Mouse (Mus musculus): ENCODE measurements around the gene Klhl36. TPM values are rescaled to one million over a fixed set of nuclear protein-coding genes. Genes with fewer than 3 reads are reported as not detected.

Klhl36 gene
- 15.3 and 15.5 TPM in 2 replicates for polyA plus RNA-seq (2014; fragmentation: Nextera tagmentation; extraction: Ambion mirVana)

DNA sequence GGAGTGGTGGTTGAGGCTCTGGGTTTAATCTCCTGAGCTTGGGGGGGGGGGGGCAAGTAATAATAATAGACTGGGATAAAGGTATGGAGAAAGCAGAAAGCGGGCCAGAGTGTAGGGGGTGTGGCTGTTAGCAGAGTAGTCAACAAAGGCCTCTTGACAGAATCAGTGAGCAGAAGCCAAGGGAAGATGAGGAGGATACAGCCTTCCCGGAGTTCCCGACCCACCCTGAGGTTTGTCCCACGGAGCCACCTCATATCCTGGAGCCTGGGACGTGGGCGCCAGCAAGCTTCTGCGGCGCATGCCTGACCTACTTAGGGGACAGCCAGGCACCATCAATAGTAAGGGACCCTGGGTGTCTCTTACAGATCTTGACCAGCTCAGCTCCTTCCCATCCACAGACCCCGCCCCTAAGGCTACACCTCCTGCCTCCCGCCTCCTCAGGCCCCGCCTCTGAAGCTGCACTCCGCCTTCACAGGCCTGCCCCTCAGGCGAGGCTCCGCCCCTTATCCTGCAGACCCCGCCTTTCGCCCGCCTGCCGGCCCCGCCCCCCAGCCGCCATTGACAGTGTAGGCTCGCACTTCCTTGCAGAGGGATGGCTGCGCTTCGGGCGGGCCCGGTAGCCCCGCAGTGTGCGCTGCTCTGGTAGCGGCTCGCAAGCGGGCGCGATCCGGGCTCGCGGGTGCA, at the start of gene Klhl36:
Gene Klhl36 (plus strand): TSS at position 561 of the 684 bp plus-strand sequence.
- Histone ChIP-seq H3K27ac (ENCODE audit: low read depth, low read length) (no peak within 1 kb of the TSS), H3K4me2 (ENCODE audit: low read depth, low read length) (peak within 1 kb of the TSS; percentile 90), H3K36me3 (ENCODE audit: control insufficient read depth, insufficient read depth, low read length) (no peaks in the 10 kb centered on the region)

GRCm38 (mm10) chr8:119812650-119813431, 49.2 kb upstream of the Klhl36 start:
- H3K9me3 ChIP-seq (ENCODE audit: control insufficient read depth, low read length) = no peaks in the 10 kb centered on the region
- ATAC-seq (ENCODE audit: low read depth) = no peak
- H3K4me1 ChIP-seq (ENCODE audit: control insufficient read depth, insufficient read depth, low read length) = peaks cover 16% of the 10 kb centered on the region; the same call in 1 of the 2 replicates
- H3K9ac ChIP-seq (replicated peaks; ENCODE audit: low read depth, low read length) = no peak overlapping the region
- H3K4me3 ChIP-seq (ENCODE audit: low read depth, low read length) = no peak overlapping the region
- no peaks in the 10 kb centered on the region for H3K27me3 ChIP-seq (ENCODE audit: control insufficient read depth, insufficient read depth, low read length)
- H3K27ac ChIP-seq (ENCODE audit: low read depth, low read length) = no peak overlapping the region
- no peak overlapping the region for H3K4me2 ChIP-seq (ENCODE audit: low read depth, low read length)
- no peaks in the 10 kb centered on the region for H3K36me3 ChIP-seq (ENCODE audit: control insufficient read depth, insufficient read depth, low read length)
- WGBS = 80% methylated on average over 12 of the region's 12 CpGs

More for the DNA sequence above, at the start of gene Klhl36:
- 2% methylated on average over 31 of the region's 35 CpGs for WGBS
- no peaks in the 10 kb centered on the region for H3K27me3 ChIP-seq (ENCODE audit: control insufficient read depth, insufficient read depth, low read length)
- peak within 1 kb of the TSS; percentile 73 for H3K9ac ChIP-seq (replicated peaks; ENCODE audit: low read depth, low read length)
- H3K4me1 ChIP-seq (ENCODE audit: control insufficient read depth, insufficient read depth, low read length) = 0 out of 2 replicates have a peak, but pooled peaks cover 6% of the 10 kb centered on the region
- no peaks in the 10 kb centered on the region for H3K9me3 ChIP-seq (ENCODE audit: control insufficient read depth, low read length)
- peak; percentile 97 for ATAC-seq (ENCODE audit: low read depth)
- H3K4me3 ChIP-seq (ENCODE audit: low read depth, low read length) = peak within 1 kb of the TSS; percentile 78

DNA sequence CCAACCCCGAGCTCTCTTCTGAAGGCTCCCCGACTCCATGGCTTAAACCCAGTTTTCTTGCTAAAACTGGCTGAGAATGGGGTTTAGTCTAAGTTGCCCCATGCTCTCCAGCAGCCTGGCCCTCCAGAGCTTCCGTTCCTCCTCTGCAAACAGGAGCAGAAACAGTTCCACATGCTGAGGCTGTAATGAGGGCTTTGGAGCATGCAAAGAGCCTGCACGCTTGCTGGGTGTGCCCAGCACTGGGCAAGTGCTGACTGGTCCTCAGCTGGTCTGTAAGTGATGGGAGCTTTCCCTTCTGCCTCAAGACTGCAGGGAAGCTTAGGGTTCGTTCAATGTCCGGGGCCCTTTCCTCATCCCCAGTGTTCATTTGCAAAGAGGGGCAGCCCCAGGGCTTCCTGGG, 45.8 kb upstream of the Klhl36 start:
- Histone ChIP-seq H3K27ac (ENCODE audit: low read depth, low read length) (no peak overlapping the region), H3K27me3 (ENCODE audit: control insufficient read depth, insufficient read depth, low read length) (no peaks in the 10 kb centered on the region), H3K4me2 (ENCODE audit: low read depth, low read length) (no peak overlapping the region), H3K4me1 (ENCODE audit: control insufficient read depth, insufficient read depth, low read length) (peaks cover 4% of the 10 kb centered on the region; the same call in 1 of the 2 replicates), H3K4me3 (ENCODE audit: low read depth, low read length) (no peak overlapping the region), H3K36me3 (ENCODE audit: control insufficient read depth, insufficient read depth, low read length) (no peaks in the 10 kb centered on the region; the same call in 1 of the 2 replicates), H3K9me3 (ENCODE audit: control insufficient read depth, low read length) (no peaks in the 10 kb centered on the region), H3K9ac (replicated peaks; ENCODE audit: low read depth, low read length) (no peak overlapping the region)
- 87% methylated on average over 6 of the region's 6 CpGs for whole genome bisulfite sequencing
- ATAC-seq (ENCODE audit: low read depth) = no peak

DNA sequence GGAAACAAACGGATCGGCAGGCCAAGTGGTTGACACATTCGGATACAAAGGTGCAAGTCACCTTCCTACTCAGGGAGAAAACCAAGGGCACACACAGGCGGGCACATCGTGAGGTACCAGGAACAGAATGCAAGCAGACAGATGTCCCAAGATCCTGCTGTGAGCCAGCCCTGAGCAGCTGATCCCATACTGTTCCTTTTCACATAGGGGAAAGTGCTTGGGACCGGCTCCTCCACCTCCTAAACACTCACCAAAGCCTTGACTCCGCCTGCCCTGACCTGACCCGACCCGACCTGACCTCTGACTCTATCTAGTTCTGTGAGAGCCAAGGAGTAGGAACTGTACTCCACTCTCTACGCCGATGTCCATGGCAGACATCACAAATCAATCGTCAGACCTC, 44.6 kb upstream of the Klhl36 start:
- no peak overlapping the region for H3K9ac ChIP-seq (replicated peaks; ENCODE audit: low read depth, low read length)
- no peak for ATAC-seq (ENCODE audit: low read depth)
- H3K27me3 ChIP-seq (ENCODE audit: control insufficient read depth, insufficient read depth, low read length) = no peaks in the 10 kb centered on the region
- H3K4me3 ChIP-seq (ENCODE audit: low read depth, low read length) = no peak overlapping the region
- no peaks in the 10 kb centered on the region; the same call in 1 of the 2 replicates for H3K36me3 ChIP-seq (ENCODE audit: control insufficient read depth, insufficient read depth, low read length)
- H3K4me2 ChIP-seq (ENCODE audit: low read depth, low read length) = no peak overlapping the region
- 32% methylated on average over 12 of the region's 12 CpGs for WGBS
- no peak overlapping the region for H3K27ac ChIP-seq (ENCODE audit: low read depth, low read length)
- no peaks in the 10 kb centered on the region for H3K9me3 ChIP-seq (ENCODE audit: control insufficient read depth, low read length)
- H3K4me1 ChIP-seq (ENCODE audit: control insufficient read depth, insufficient read depth, low read length) = peaks cover 4% of the 10 kb centered on the region; the same call in 1 of the 2 replicates

DNA sequence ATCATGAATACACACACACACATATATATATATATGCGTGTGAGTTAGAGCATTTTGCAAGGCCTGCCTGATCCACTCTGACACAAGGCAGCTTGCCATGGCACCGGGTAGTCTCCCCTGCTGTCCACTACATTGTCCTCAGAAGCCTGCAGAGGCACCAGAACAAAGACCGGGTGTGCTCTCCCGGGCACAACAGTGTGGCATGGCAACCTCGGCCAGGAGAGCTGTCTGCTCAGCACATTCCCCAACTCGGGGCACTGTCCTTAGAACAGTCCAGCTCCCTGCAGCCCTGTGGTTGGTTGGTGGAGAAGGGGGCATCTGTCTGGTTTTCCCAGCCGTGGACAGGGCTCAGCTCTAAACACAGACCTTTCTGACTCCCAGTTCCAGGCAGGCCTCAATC, 42.8 kb upstream of the Klhl36 start:
- no peaks in the 10 kb centered on the region for H3K27me3 ChIP-seq (ENCODE audit: control insufficient read depth, insufficient read depth, low read length)
- no peak overlapping the region for H3K4me2 ChIP-seq (ENCODE audit: low read depth, low read length)
- no peak overlapping the region for H3K4me3 ChIP-seq (ENCODE audit: low read depth, low read length)
- WGBS = 65% methylated on average over 7 of the region's 7 CpGs
- ATAC-seq (ENCODE audit: low read depth) = no peak
- no peaks in the 10 kb centered on the region; the same call in 1 of the 2 replicates for H3K4me1 ChIP-seq (ENCODE audit: control insufficient read depth, insufficient read depth, low read length)
- H3K36me3 ChIP-seq (ENCODE audit: control insufficient read depth, insufficient read depth, low read length) = no peaks in the 10 kb centered on the region; the same call in 1 of the 2 replicates
- H3K9ac ChIP-seq (replicated peaks; ENCODE audit: low read depth, low read length) = no peak overlapping the region
- H3K9me3 ChIP-seq (ENCODE audit: control insufficient read depth, low read length) = no peaks in the 10 kb centered on the region
- H3K27ac ChIP-seq (ENCODE audit: low read depth, low read length) = no peak overlapping the region

DNA sequence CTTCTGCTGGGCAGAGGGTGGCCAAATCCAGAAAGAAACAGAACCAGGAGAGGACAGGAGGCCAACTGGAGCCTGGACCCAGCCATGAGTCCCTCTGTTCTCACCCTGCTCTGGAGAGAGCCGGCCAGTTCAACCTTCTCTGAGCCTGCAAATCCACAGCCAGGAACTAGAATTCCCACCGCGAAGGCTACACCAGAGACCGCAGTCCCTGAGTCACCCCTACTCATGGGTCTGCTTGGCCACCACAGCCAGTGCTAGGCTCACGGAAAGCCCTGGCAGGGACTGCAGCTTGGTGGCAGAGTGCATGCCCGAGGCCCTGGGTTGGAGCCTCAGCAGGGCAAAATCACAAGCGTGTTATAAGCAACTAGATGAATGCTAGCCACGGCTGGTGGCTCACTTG, 42.1 kb upstream of the Klhl36 start:
- 92% methylated on average over 8 of the region's 8 CpGs for WGBS
- ATAC-seq (ENCODE audit: low read depth) = no peak

DNA sequence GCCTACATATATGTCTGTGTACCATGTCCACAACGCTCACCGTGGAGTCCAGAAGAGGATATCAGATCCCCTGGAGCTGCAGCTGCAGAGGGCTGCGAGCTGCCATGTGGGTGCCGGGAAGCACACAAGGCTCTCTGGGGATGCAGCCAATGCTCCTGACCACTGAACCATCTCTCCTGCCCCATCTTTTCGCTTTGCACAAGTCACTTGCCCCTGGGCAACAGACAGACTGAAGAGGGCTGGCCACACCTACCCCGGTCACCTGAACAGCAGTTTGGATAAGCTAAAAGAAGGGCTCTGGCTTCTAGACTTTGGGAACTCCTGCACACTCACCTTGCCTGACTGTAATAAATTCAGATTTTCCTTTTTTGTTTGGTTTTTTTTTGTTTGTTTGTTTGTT, 40.4 kb upstream of the Klhl36 start:
- Histone ChIP-seq H3K27ac (ENCODE audit: low read depth, low read length) (no peak overlapping the region), H3K4me2 (ENCODE audit: low read depth, low read length) (no peak overlapping the region), H3K4me3 (ENCODE audit: low read depth, low read length) (no peak overlapping the region), H3K9ac (replicated peaks; ENCODE audit: low read depth, low read length) (no peak overlapping the region), H3K4me1 (ENCODE audit: control insufficient read depth, insufficient read depth, low read length) (no peaks in the 10 kb centered on the region; the same call in 1 of the 2 replicates), H3K36me3 (ENCODE audit: control insufficient read depth, insufficient read depth, low read length) (no peaks in the 10 kb centered on the region; the same call in 1 of the 2 replicates), H3K27me3 (ENCODE audit: control insufficient read depth, insufficient read depth, low read length) (no peaks in the 10 kb centered on the region), H3K9me3 (ENCODE audit: control insufficient read depth, low read length) (no peaks in the 10 kb centered on the region)
- WGBS = 91% methylated on average over 6 of the region's 6 CpGs
- ATAC-seq (ENCODE audit: low read depth) = no peak

More for the DNA sequence above, 42.1 kb upstream of the Klhl36 start:
- H3K27me3 ChIP-seq (ENCODE audit: control insufficient read depth, insufficient read depth, low read length) = no peaks in the 10 kb centered on the region
- no peak overlapping the region for H3K9ac ChIP-seq (replicated peaks; ENCODE audit: low read depth, low read length)
- H3K4me3 ChIP-seq (ENCODE audit: low read depth, low read length) = no peak overlapping the region
- no peaks in the 10 kb centered on the region for H3K9me3 ChIP-seq (ENCODE audit: control insufficient read depth, low read length)
- no peak overlapping the region for H3K4me2 ChIP-seq (ENCODE audit: low read depth, low read length)
- no peak overlapping the region for H3K27ac ChIP-seq (ENCODE audit: low read depth, low read length)
- H3K4me1 ChIP-seq (ENCODE audit: control insufficient read depth, insufficient read depth, low read length) = no peaks in the 10 kb centered on the region; the same call in 1 of the 2 replicates
- no peaks in the 10 kb centered on the region; the same call in 1 of the 2 replicates for H3K36me3 ChIP-seq (ENCODE audit: control insufficient read depth, insufficient read depth, low read length)

DNA sequence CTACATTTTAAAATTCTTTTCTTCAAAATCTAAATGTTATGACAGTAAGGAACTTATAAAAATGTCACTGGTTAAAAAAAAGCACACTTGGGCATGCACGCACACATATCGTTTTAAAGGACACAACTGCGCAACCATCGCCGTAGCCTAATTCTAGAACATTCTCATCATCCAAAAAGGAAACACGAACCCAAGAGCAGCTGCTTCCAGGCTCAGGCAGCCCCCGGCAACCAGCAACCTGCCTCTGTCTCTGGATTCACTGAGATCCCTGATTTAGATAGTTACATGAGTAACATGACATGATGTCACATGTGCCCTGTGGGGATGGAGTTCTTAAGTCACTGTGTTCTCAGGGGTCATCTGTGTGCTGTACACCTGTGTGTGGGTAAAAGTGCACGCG, 38.8 kb upstream of the Klhl36 start:
- no peaks in the 10 kb centered on the region for H3K9me3 ChIP-seq (ENCODE audit: control insufficient read depth, low read length)
- peaks cover 2% of the 10 kb centered on the region; the same call in 1 of the 2 replicates for H3K4me1 ChIP-seq (ENCODE audit: control insufficient read depth, insufficient read depth, low read length)
- WGBS = 96% methylated on average over 9 of the region's 9 CpGs
- H3K27ac ChIP-seq (ENCODE audit: low read depth, low read length) = no peak overlapping the region
- ATAC-seq (ENCODE audit: low read depth) = no peak
- no peaks in the 10 kb centered on the region for H3K27me3 ChIP-seq (ENCODE audit: control insufficient read depth, insufficient read depth, low read length)
- no peak overlapping the region for H3K4me3 ChIP-seq (ENCODE audit: low read depth, low read length)
- no peak overlapping the region for H3K9ac ChIP-seq (replicated peaks; ENCODE audit: low read depth, low read length)
- no peaks in the 10 kb centered on the region; the same call in 1 of the 2 replicates for H3K36me3 ChIP-seq (ENCODE audit: control insufficient read depth, insufficient read depth, low read length)
- no peak overlapping the region for H3K4me2 ChIP-seq (ENCODE audit: low read depth, low read length)

DNA sequence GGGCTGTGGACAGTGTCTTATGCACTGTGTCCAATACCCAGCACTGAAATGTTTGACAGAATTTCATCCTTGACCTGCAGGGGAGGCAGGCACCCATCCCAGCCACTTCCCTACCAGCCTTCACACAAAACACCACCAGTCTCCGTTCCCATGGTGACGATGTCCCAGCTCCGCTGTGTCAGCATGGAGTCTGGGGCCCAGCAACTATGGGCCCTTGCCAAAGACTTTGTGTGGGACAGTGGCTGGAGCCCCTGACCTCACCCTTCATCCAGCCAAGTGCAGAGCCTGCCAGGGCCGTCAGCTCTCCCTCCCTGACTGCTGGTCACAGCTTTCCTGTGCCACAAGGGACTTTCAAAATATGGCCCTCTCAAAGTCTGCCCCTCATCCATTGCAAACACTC, 38.0 kb upstream of the Klhl36 start:
- Histone ChIP-seq H3K4me3 (ENCODE audit: low read depth, low read length) (no peak overlapping the region), H3K4me1 (ENCODE audit: control insufficient read depth, insufficient read depth, low read length) (peaks cover 9% of the 10 kb centered on the region), H3K27ac (ENCODE audit: low read depth, low read length) (no peak overlapping the region), H3K9me3 (ENCODE audit: control insufficient read depth, low read length) (no peaks in the 10 kb centered on the region), H3K27me3 (ENCODE audit: control insufficient read depth, insufficient read depth, low read length) (no peaks in the 10 kb centered on the region), H3K9ac (replicated peaks; ENCODE audit: low read depth, low read length) (no peak overlapping the region), H3K36me3 (ENCODE audit: control insufficient read depth, insufficient read depth, low read length) (no peaks in the 10 kb centered on the region; the same call in 1 of the 2 replicates), H3K4me2 (ENCODE audit: low read depth, low read length) (no peak overlapping the region)
- no peak for ATAC-seq (ENCODE audit: low read depth)
- 44% methylated on average over 4 of the region's 4 CpGs for WGBS
